In genomic region chr9:107521190-107521589, GRCm38 (mm10) we compare ENCODE assay signal across 10 mouse cellular contexts. TPM values are rescaled to one million over a fixed set of nuclear protein-coding genes. Genes with fewer than 3 reads are reported as not detected.
DNase-seq lines count a peak whose midpoint lies in the region; ATAC-seq and TF ChIP-seq lines count a peak whose summit lies in the region.
"Had no signal": no experiment of that assay in that cellular context is flagged by ENCODE, and none has a peak within 500 bp of the region (broad histone marks: within the 10 kb centered on the region; RNA-seq: fewer than 3 reads in every experiment).

No protein-coding gene starts in this region.

- H3K4me3 ChIP-seq in intestine, embryonic 14.5 days (ENCODE audit: low read depth, low read length), result no peak overlapping the region
- H3K4me3 ChIP-seq in intestine, postnatal 0 days (ENCODE audit: low read depth, low read length), result no peak overlapping the region
- no peak overlapping the region for H3K4me3 ChIP-seq in embryonic facial prominence, embryonic 13.5 days
- H3K4me3 ChIP-seq in stomach, embryonic 16.5 days (replicated peaks; ENCODE audit: low read length), result no peak overlapping the region
- H3K4me3 ChIP-seq: forebrain, embryonic 15.5 days had no signal

- peak overlapping the region; percentile 45 for H3K4me2 ChIP-seq in intestine, embryonic 14.5 days (ENCODE audit: low read length)
- H3K4me2 ChIP-seq in intestine, postnatal 0 days (replicated peaks; ENCODE audit: low read depth), result no peak overlapping the region
- H3K4me2 ChIP-seq in embryonic facial prominence, embryonic 13.5 days, result 0 out of 2 replicates have a peak overlapping the region, but pooled peaks have one; percentile 50
- H3K4me2 ChIP-seq in stomach, embryonic 16.5 days (ENCODE audit: low read depth, low read length), result no peak overlapping the region

- H3K9me3 ChIP-seq in intestine, embryonic 14.5 days (ENCODE audit: control insufficient read depth, low read length), result no peaks in the 10 kb centered on the region
- no peaks in the 10 kb centered on the region for H3K9me3 ChIP-seq in intestine, postnatal 0 days (ENCODE audit: control insufficient read depth)
- no peaks in the 10 kb centered on the region for H3K9me3 ChIP-seq in embryonic facial prominence, embryonic 13.5 days
- H3K9me3 ChIP-seq in stomach, embryonic 16.5 days (replicated peaks; ENCODE audit: control insufficient read depth, low read length), result no peaks in the 10 kb centered on the region
- H3K9me3 ChIP-seq: forebrain, embryonic 15.5 days had no signal

- H3K27ac ChIP-seq in intestine, embryonic 14.5 days (ENCODE audit: low read depth), result no peak overlapping the region; the same call in 1 of the 2 replicates
- no peak overlapping the region for H3K27ac ChIP-seq in intestine, postnatal 0 days (ENCODE audit: low read depth, low read length)
- no peak overlapping the region for H3K27ac ChIP-seq in embryonic facial prominence, embryonic 13.5 days
- H3K27ac ChIP-seq in stomach, embryonic 16.5 days (ENCODE audit: low read length), result no peak overlapping the region
- H3K27ac ChIP-seq: forebrain, embryonic 15.5 days had no signal

- ATAC-seq in intestine, embryonic 14.5 days (replicated peaks; ENCODE audit: low FRiP score, low TSS enrichment, low read depth), result no peak; the same call in 1 of the 2 replicates
- no peak for ATAC-seq in intestine, postnatal 0 days
- no peak for ATAC-seq in embryonic facial prominence, embryonic 13.5 days (ENCODE audit: insufficient number of reproducible peaks, insufficient read depth, low FRiP score, low TSS enrichment, low read depth)
- ATAC-seq in stomach, embryonic 16.5 days (ENCODE audit: insufficient read depth, low FRiP score), result no peak
- no peak for ATAC-seq in erythroid progenitor cell, adult 5-6 weeks (replicated peaks; ENCODE audit: low FRiP score, poor library complexity, severe bottlenecking)

- WGBS in intestine, embryonic 14.5 days, result 33% methylated on average over 5 of the region's 5 CpGs
- WGBS in intestine, postnatal 0 days, result 49% methylated on average over 5 of the region's 5 CpGs
- 37% methylated on average over 5 of the region's 5 CpGs for WGBS in embryonic facial prominence, embryonic 13.5 days
- WGBS in stomach, embryonic 16.5 days, result 27% methylated on average over 5 of the region's 5 CpGs

- peaks cover 16% of the 10 kb centered on the region for H3K4me1 ChIP-seq in intestine, embryonic 14.5 days (replicated peaks; ENCODE audit: control insufficient read depth, insufficient read depth, low read length)
- peaks cover 4% of the 10 kb centered on the region; the same call in 1 of the 2 replicates for H3K4me1 ChIP-seq in intestine, postnatal 0 days (replicated peaks; ENCODE audit: control insufficient read depth, insufficient read depth, low read length)
- peaks cover 26% of the 10 kb centered on the region for H3K4me1 ChIP-seq in embryonic facial prominence, embryonic 13.5 days
- H3K4me1 ChIP-seq in stomach, embryonic 16.5 days (ENCODE audit: control insufficient read depth, insufficient read depth, low read length), result peaks cover 16% of the 10 kb centered on the region

- no peak for TF ChIP-seq CTCF in intestine, postnatal 0 days (IDR thresholded peaks at IDR 0.05; ENCODE audit: low read depth)

- no peaks in the 10 kb centered on the region for H3K36me3 ChIP-seq in intestine, embryonic 14.5 days (ENCODE audit: control insufficient read depth, insufficient read depth, low read length)
- H3K36me3 ChIP-seq in intestine, postnatal 0 days (ENCODE audit: control insufficient read depth, insufficient read depth), result no peaks in the 10 kb centered on the region
- no peaks in the 10 kb centered on the region for H3K36me3 ChIP-seq in embryonic facial prominence, embryonic 13.5 days
- no peaks in the 10 kb centered on the region for H3K36me3 ChIP-seq in stomach, embryonic 16.5 days (ENCODE audit: control insufficient read depth, insufficient read depth, low read length)
- H3K36me3 ChIP-seq: forebrain, embryonic 15.5 days had no signal

- no peak for DNase-seq in intestine, embryonic 14.5 days (ENCODE audit: low spot score)
- peak; percentile 73 for DNase-seq in ES-CJ7 (ENCODE audit: low read depth, low spot score)
- DNase-seq in right cerebral cortex, adult 2 months (ENCODE audit: low spot score in 2 of 2), result no peak
- DNase-seq: adrenal gland, postnatal 36 days; cerebellum, postnatal 25 days had no signal

- no peak overlapping the region for H3K9ac ChIP-seq in intestine, embryonic 14.5 days (ENCODE audit: low read length)
- no peak overlapping the region for H3K9ac ChIP-seq in intestine, postnatal 0 days (ENCODE audit: low read depth, low read length)
- no peak overlapping the region for H3K9ac ChIP-seq in embryonic facial prominence, embryonic 13.5 days
- H3K9ac ChIP-seq in stomach, embryonic 16.5 days (ENCODE audit: low read length), result 0 out of 2 replicates have a peak overlapping the region, but pooled peaks have one; percentile 33
- H3K9ac ChIP-seq: forebrain, embryonic 15.5 days had no signal

- peaks cover 15% of the 10 kb centered on the region; the same call in 1 of the 2 replicates for H3K27me3 ChIP-seq in intestine, embryonic 14.5 days (replicated peaks; ENCODE audit: control insufficient read depth, insufficient read depth, low read length)
- no peaks in the 10 kb centered on the region for H3K27me3 ChIP-seq in intestine, postnatal 0 days (replicated peaks; ENCODE audit: control insufficient read depth, insufficient read depth, low read length)
- peaks cover 40% of the 10 kb centered on the region for H3K27me3 ChIP-seq in embryonic facial prominence, embryonic 13.5 days
- peaks cover 10% of the 10 kb centered on the region; the same call in 1 of the 2 replicates for H3K27me3 ChIP-seq in stomach, embryonic 16.5 days (ENCODE audit: control insufficient read depth, insufficient read depth, low read length)

RNA-seq across cellular contexts. Expression of gene Tmem115, which starts 12.6 kb away (rescaled TPM):
- 46.7 and 47.6 TPM in 2 replicates for polyA plus RNA-seq in intestine, embryonic 14.5 days (2014; fragmentation: Nextera tagmentation; extraction: Ambion mirVana)
- 36.3 and 38.0 TPM in 2 replicates for polyA plus RNA-seq in intestine, postnatal 0 days (2015; fragmentation: Nextera tagmentation; extraction: Ambion mirVana)
- polyA plus RNA-seq in embryonic facial prominence, embryonic 13.5 days (2015; fragmentation: Nextera tagmentation; extraction: Ambion mirVana), result 46.2 and 46.9 TPM in 2 replicates
- 38.1 and 40.2 TPM in 2 replicates for polyA plus RNA-seq in stomach, embryonic 16.5 days (2015; fragmentation: Nextera tagmentation; extraction: Ambion mirVana)
- 0.72 and 3.8 TPM in 2 replicates for total RNA-seq in erythroid progenitor cell, adult 5-6 weeks (2015; ENCODE audit: low replicate concordance)
- 2.6 and 8.4 TPM in 2 replicates for total RNA-seq in erythroid progenitor cell, adult 5-6 weeks (2017; ENCODE audit: low replicate concordance)

RNA-seq across cellular contexts. Expression of gene Cyb561d2, which starts 20.8 kb away (rescaled TPM):
- polyA plus RNA-seq in intestine, embryonic 14.5 days (2014; fragmentation: Nextera tagmentation; extraction: Ambion mirVana), result 27.1 and 30.8 TPM in 2 replicates
- 36.3 and 38.9 TPM in 2 replicates for polyA plus RNA-seq in intestine, postnatal 0 days (2015; fragmentation: Nextera tagmentation; extraction: Ambion mirVana)
- polyA plus RNA-seq in embryonic facial prominence, embryonic 13.5 days (2015; fragmentation: Nextera tagmentation; extraction: Ambion mirVana), result 21.8 and 26.1 TPM in 2 replicates
- 27.4 and 30.0 TPM in 2 replicates for polyA plus RNA-seq in stomach, embryonic 16.5 days (2015; fragmentation: Nextera tagmentation; extraction: Ambion mirVana)
- not detected in 2 replicates for total RNA-seq in erythroid progenitor cell, adult 5-6 weeks (2015; ENCODE audit: low replicate concordance)
- total RNA-seq in erythroid progenitor cell, adult 5-6 weeks (2017; ENCODE audit: low replicate concordance), result 1.8 and 2.9 TPM in 2 replicates

RNA-seq across cellular contexts. Expression of gene Nprl2, which starts 20.8 kb away (rescaled TPM):
- 34.8 and 42.2 TPM in 2 replicates for polyA plus RNA-seq in intestine, embryonic 14.5 days (2014; fragmentation: Nextera tagmentation; extraction: Ambion mirVana)
- 20.0 and 20.7 TPM in 2 replicates for polyA plus RNA-seq in intestine, postnatal 0 days (2015; fragmentation: Nextera tagmentation; extraction: Ambion mirVana)
- polyA plus RNA-seq in embryonic facial prominence, embryonic 13.5 days (2015; fragmentation: Nextera tagmentation; extraction: Ambion mirVana), result 44.3 and 47.2 TPM in 2 replicates
- polyA plus RNA-seq in stomach, embryonic 16.5 days (2015; fragmentation: Nextera tagmentation; extraction: Ambion mirVana), result 40.8 and 42.6 TPM in 2 replicates
- total RNA-seq in erythroid progenitor cell, adult 5-6 weeks (2015; ENCODE audit: low replicate concordance), result 1.4 and 31.4 TPM in 2 replicates
- total RNA-seq in erythroid progenitor cell, adult 5-6 weeks (2017; ENCODE audit: low replicate concordance), result 1.1 and 1.2 TPM in 2 replicates

RNA-seq across cellular contexts. Expression of gene Zmynd10, which starts 25.9 kb away (rescaled TPM):
- 0.54 TPM in 1 of 2 replicates, not detected in the other for polyA plus RNA-seq in intestine, embryonic 14.5 days (2014; fragmentation: Nextera tagmentation; extraction: Ambion mirVana)
- 4.0 and 5.0 TPM in 2 replicates for polyA plus RNA-seq in intestine, postnatal 0 days (2015; fragmentation: Nextera tagmentation; extraction: Ambion mirVana)
- 2.1 and 2.2 TPM in 2 replicates for polyA plus RNA-seq in embryonic facial prominence, embryonic 13.5 days (2015; fragmentation: Nextera tagmentation; extraction: Ambion mirVana)
- polyA plus RNA-seq in stomach, embryonic 16.5 days (2015; fragmentation: Nextera tagmentation; extraction: Ambion mirVana), result 0.76 and 1.6 TPM in 2 replicates
- not detected in 2 replicates for total RNA-seq in erythroid progenitor cell, adult 5-6 weeks (2015; ENCODE audit: low replicate concordance)
- total RNA-seq in erythroid progenitor cell, adult 5-6 weeks (2017; ENCODE audit: low replicate concordance), result not detected in 2 replicates

RNA-seq across cellular contexts. Expression of gene Rassf1, which starts 30.2 kb away (rescaled TPM):
- 54.4 and 59.9 TPM in 2 replicates for polyA plus RNA-seq in intestine, embryonic 14.5 days (2014; fragmentation: Nextera tagmentation; extraction: Ambion mirVana)
- 44.3 and 48.0 TPM in 2 replicates for polyA plus RNA-seq in intestine, postnatal 0 days (2015; fragmentation: Nextera tagmentation; extraction: Ambion mirVana)
- 65.2 and 68.5 TPM in 2 replicates for polyA plus RNA-seq in embryonic facial prominence, embryonic 13.5 days (2015; fragmentation: Nextera tagmentation; extraction: Ambion mirVana)
- 63.8 and 72.2 TPM in 2 replicates for polyA plus RNA-seq in stomach, embryonic 16.5 days (2015; fragmentation: Nextera tagmentation; extraction: Ambion mirVana)
- 24.5 and 35.2 TPM in 2 replicates for total RNA-seq in erythroid progenitor cell, adult 5-6 weeks (2015; ENCODE audit: low replicate concordance)
- total RNA-seq in erythroid progenitor cell, adult 5-6 weeks (2017; ENCODE audit: low replicate concordance), result 31.4 and 31.7 TPM in 2 replicates

Comparison
In these comparisons a context has a peak if more than half of its experiments do, and no peak if none do; other contexts are left out.
1. H3K4me2 ChIP-seq: peak in intestine, embryonic 14.5 days (single experiment) and embryonic facial prominence, embryonic 13.5 days (single experiment); none in intestine, postnatal 0 days (single experiment) and stomach, embryonic 16.5 days (single experiment).